Mouse (Mus musculus) limb, embryonic 11.5 days (tissue): ENCODE data around the gene Aldh2. TPM values are rescaled to one million over a fixed set of nuclear protein-coding genes. Genes with fewer than 3 reads are reported as not detected.
"Not testable (repeated sequence)": the region's sequence is repeated elsewhere in the genome, so short reads cannot be mapped to it uniquely, and the experiment has no call there.

ENCODE experiments used
- ATAC-seq: fragments of 200-750 bp; cut with Nextera tagmentation; 2 replicates; pipeline ENCODE4 v1.8.0; 2017; ENCODE audit warnings: low read depth; ENCODE audit not compliant: insufficient number of reproducible peaks, low FRiP score, low TSS enrichment
- DNase-seq: peaks from one replicate; pipeline ENCODE4 v3.0.0-alpha.2; 2015; ENCODE audit warnings: low spot score
- H3K27ac ChIP-seq: fragments of 300-500 bp; sonication (generic); replicated peaks from 2 replicates; pipeline ENCODE4 v1.5.1; 2014; ENCODE audit warnings: low read depth, mild to moderate bottlenecking, low read length
- H3K27me3 ChIP-seq: fragments of 300-500 bp; sonication (generic); 2 replicates; pipeline ENCODE4 v1.6.1; 2014; ENCODE audit warnings: mild to moderate bottlenecking, low read length, mixed read lengths; ENCODE audit not compliant: control insufficient read depth, insufficient read depth
- H3K36me3 ChIP-seq: fragments of 300-500 bp; sonication (generic); 2 replicates; pipeline ENCODE4 v1.6.1; 2014; ENCODE audit warnings: mild to moderate bottlenecking, low read length, moderate library complexity, mixed read lengths; ENCODE audit not compliant: control insufficient read depth, insufficient read depth
- H3K4me1 ChIP-seq: fragments of 300-500 bp; sonication (generic); 2 replicates; pipeline ENCODE4 v1.6.1; 2014; ENCODE audit warnings: low read length, mixed read lengths; ENCODE audit not compliant: control insufficient read depth, insufficient read depth
- H3K4me2 ChIP-seq: fragments of 300-500 bp; sonication (generic); 2 replicates; pipeline ENCODE4 v1.6.1; 2014; ENCODE audit warnings: low read depth, mild to moderate bottlenecking, moderate library complexity; ENCODE audit not compliant: severe bottlenecking
- H3K4me3 ChIP-seq: fragments of 300-500 bp; sonication (generic); 2 replicates; pipeline ENCODE4 v1.5.1; 2014; ENCODE audit warnings: low read depth, low read length
- H3K9ac ChIP-seq: fragments of 300-500 bp; sonication (generic); 2 replicates; pipeline ENCODE4 v1.6.1; 2014; ENCODE audit warnings: mild to moderate bottlenecking, low read length
- H3K9me3 ChIP-seq: fragments of 300-500 bp; sonication (generic); 2 replicates; pipeline ENCODE4 v1.6.1; 2016; ENCODE audit warnings: low read length; ENCODE audit not compliant: control insufficient read depth
- WGBS: fragments of 180-500 bp; shearing (Covaris S2); extraction: QIAGEN DNeasy Blood & Tissue Kit; methylation state at CpG from one replicate; pipeline ENCODE4 v1.1.7; 2014; 5-methylcytosine and 5-hydroxymethylcytosine counted together
- polyA plus RNA-seq: library from polyadenylated mRNA; unstranded; fragments of >200 nt; fragmentation: Nextera tagmentation; extraction: Ambion mirVana; gene quantifications from 2 replicates; pipeline ENCODE4 v1.2.1, GENCODE M21; 2014

The Aldh2 gene
- polyA plus RNA-seq, 1 experiment from 2014 or later = 80.1 TPM

DNA sequence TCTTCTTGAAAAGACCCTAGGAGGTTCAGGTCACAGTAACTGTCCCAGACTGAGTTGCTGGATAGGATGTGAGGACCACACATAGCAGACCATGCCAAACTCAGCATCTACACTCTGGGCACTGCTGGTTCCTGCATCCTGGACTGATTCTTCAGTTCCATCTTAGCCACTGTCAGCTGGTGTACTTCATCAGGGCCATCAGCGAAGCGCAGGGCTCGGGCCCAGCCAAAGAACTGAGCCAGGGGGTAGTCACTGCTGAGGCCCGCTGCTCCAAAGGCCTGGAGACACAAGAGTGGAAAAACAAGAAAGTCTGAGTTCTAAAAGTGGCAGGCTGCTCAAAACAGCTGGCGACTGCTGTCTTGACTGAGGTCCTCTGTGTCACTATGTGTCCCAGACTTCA is 27.5 kb upstream of the Aldh2 start:
- no peak for DNase-seq
- H3K27me3 ChIP-seq = no peaks in the 10 kb centered on the region
- peaks cover 5% of the 10 kb centered on the region for H3K4me1 ChIP-seq
- H3K36me3 ChIP-seq = no peaks in the 10 kb centered on the region; the same call in 1 of the 2 replicates
- H3K9ac ChIP-seq = no peak overlapping the region
- H3K4me2 ChIP-seq = no peak overlapping the region
- ATAC-seq = no peak
- no peak overlapping the region for H3K27ac ChIP-seq
- H3K9me3 ChIP-seq = no peaks in the 10 kb centered on the region
- 98% methylated on average over 5 of the region's 5 CpGs for WGBS
- H3K4me3 ChIP-seq = no peak overlapping the region

GRCm38 (mm10) chr5:121618592-121619513 is 25.2 kb upstream of the Aldh2 start, which contains the start of gene Acad12:
Gene Acad12, minus strand, starts transcription at chr5:121618938.
- ATAC-seq (peak; percentile 79), DNase-seq (peak; percentile 91)
- Histone ChIP-seq H3K4me2 (peak within 1 kb of the TSS; percentile 79), H3K4me1 (peaks cover 5% of the 10 kb centered on the region), H3K27ac (peak within 1 kb of the TSS; percentile 47; the same call in 1 of the 2 replicates), H3K27me3 (no peaks in the 10 kb centered on the region), H3K9ac (peak within 1 kb of the TSS; percentile 78), H3K9me3 (no peaks in the 10 kb centered on the region), H3K4me3 (peak within 1 kb of the TSS; percentile 69), H3K36me3 (no peaks in the 10 kb centered on the region; the same call in 1 of the 2 replicates)
- WGBS = under 1% methylated on average over 57 of the region's 58 CpGs

DNA sequence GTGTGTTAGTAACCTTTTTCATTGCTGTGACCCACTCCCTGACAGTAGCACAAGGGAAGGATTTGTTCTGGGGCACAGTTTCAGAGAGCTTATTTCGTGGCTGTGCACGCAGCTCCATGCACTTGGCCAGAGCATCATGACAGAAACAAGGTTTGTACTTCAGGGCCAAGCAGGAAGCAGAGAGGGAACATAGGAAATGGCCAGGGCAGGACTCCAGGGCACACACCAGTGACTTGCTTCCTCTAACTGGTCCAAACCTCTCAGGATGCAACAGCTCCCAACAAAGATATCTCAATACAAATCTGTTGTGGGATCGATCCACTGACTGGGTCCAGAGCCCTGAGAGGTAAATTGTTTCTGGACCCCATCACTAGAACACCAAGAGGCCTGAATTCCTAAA is 21.3 kb upstream of the Aldh2 start:
- ATAC-seq = not testable (repeated sequence)

GRCm38 (mm10) chr5:121612036-121612435 is 18.4 kb upstream of the Aldh2 start:
- Histone ChIP-seq H3K4me3 (no peak overlapping the region), H3K9me3 (no peaks in the 10 kb centered on the region), H3K27me3 (no peaks in the 10 kb centered on the region), H3K4me1 (no peaks in the 10 kb centered on the region), H3K9ac (no peak overlapping the region), H3K4me2 (no peak overlapping the region), H3K27ac (no peak overlapping the region), H3K36me3 (no peaks in the 10 kb centered on the region)
- DNase-seq (no peak), ATAC-seq (no peak)
- WGBS = 87% methylated on average over 6 of the region's 6 CpGs

More for the DNA sequence above, 21.3 kb upstream of the Aldh2 start:
- 88% methylated on average over 3 of the region's 3 CpGs for WGBS
- H3K27me3 ChIP-seq, H3K36me3 ChIP-seq, H3K4me1 ChIP-seq, H3K27ac ChIP-seq, H3K9ac ChIP-seq, H3K9me3 ChIP-seq, H3K4me3 ChIP-seq, H3K4me2 ChIP-seq, DNase-seq: not testable (repeated sequence)

GRCm38 (mm10) chr5:121609556-121610135 is 16.0 kb upstream of the Aldh2 start:
- not testable (repeated sequence) for H3K4me2 ChIP-seq, H3K36me3 ChIP-seq, H3K4me1 ChIP-seq, ATAC-seq, H3K9me3 ChIP-seq, DNase-seq, H3K27ac ChIP-seq, H3K27me3 ChIP-seq, H3K9ac ChIP-seq, H3K4me3 ChIP-seq
- WGBS = 48% methylated on average over 8 of the region's 8 CpGs

DNA sequence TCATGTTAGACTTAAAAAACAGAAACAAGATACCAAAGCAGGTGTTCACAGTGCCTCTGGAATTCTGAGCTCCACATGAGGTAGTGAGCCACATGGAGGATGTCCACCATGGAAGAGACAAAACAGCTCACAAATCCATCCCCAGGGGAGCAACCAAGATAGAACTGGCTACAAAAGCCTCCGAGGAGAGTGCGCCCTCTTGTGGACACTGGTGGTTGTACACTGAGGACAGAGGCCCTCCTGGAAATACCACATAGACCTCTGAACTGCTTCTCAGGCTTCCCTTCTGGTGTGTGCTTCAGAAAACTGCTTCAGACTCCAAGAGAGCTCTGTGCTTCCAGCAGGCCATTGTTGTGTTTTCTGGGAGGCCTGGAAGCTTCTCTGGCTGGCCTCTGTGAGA is 12.5 kb upstream of the Aldh2 start:
- peak; percentile 84 for DNase-seq
- ATAC-seq = no peak
- Histone ChIP-seq H3K9ac (no peak overlapping the region), H3K9me3 (no peaks in the 10 kb centered on the region), H3K36me3 (no peaks in the 10 kb centered on the region), H3K4me3 (no peak overlapping the region), H3K27ac (no peak overlapping the region), H3K27me3 (no peaks in the 10 kb centered on the region), H3K4me1 (no peaks in the 10 kb centered on the region), H3K4me2 (no peak overlapping the region)
- WGBS = 3% methylated on average over 2 of the region's 2 CpGs

DNA sequence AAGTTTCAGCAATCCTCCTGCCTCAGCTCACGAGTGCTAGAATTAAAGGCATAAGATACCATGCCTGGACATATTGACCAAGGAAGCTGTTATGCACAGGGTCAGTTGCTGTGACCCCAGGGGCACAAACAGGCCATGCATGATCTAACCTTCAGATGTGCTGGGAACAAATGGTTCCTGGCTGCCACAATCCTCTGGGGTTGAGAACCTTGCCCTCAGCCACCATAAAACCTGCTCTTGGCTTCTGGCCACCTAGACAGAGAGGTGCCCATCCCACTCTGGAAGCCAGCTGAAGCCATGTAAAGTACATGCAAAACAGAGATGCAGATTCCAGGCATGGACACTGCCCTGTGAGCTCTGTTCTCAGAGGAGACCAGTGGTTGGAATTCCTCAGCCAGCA is 10.2 kb upstream of the Aldh2 start:
- not testable (repeated sequence) for H3K27me3 ChIP-seq, H3K4me1 ChIP-seq, DNase-seq, H3K4me3 ChIP-seq, H3K9me3 ChIP-seq, H3K9ac ChIP-seq, H3K4me2 ChIP-seq, ATAC-seq, H3K27ac ChIP-seq, H3K36me3 ChIP-seq
- WGBS = 94% methylated on average over 1 of the region's 1 CpGs

DNA sequence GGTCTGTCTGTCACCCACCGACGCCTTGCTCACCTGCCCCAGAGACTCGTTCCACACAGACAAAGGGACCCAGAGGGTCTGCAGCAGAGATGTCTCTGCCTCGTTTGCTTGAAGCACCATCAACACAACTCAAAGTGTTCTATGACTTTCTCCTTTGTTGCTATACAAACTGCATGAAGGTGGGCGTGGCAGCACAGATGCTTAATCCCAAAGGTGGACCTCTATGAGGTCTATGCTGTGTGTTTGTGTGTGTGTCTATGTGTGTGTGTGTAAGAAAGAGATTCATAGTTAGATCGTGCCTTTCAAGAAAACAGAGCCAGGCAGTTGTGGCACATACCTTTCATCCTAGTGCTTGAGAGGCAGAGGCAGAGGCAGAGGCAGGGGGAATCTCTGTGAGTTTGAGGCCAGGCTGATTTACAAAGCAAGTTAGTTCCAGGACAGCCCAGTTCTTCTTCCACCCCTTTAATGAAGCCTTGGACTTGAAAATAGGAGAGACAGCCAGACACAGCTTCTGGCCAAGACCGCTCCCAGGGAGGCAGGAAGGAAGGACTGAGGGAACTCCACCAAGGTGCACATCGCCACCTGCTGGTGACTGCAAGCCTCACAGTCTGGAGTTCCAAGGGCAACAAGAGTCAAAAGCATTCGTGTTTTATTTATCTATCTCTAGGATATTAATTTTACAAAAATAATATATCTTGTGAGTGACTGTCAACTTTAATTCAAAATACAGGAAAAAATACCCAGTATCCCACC is 8.1 kb upstream of the Aldh2 start:
- Histone ChIP-seq H3K4me1 (no peaks in the 10 kb centered on the region), H3K36me3 (no peaks in the 10 kb centered on the region), H3K9me3 (no peaks in the 10 kb centered on the region), H3K27ac (no peak overlapping the region), H3K4me3 (no peak overlapping the region), H3K9ac (no peak overlapping the region), H3K27me3 (no peaks in the 10 kb centered on the region), H3K4me2 (no peak overlapping the region)
- DNase-seq (peak; percentile 91), ATAC-seq (no peak)
- WGBS = 26% methylated on average over 9 of the region's 9 CpGs
